Mouse (Mus musculus): ENCODE data around the gene Spry2.
A peak's percentile ranks its signal among the peaks of the same experiment; 100 is the strongest.

The Spry2 gene

GRCm38 (mm10) chr14:105893623-105893995 lies 3.0 kb downstream of the Spry2 start:
- DNase-seq (ENCODE audit: extremely low read depth, insufficient read length, low spot score), result no peak

GRCm38 (mm10) chr14:105892941-105893622 lies 3.5 kb downstream of the Spry2 start:
- peak; percentile 54 for DNase-seq (ENCODE audit: extremely low read depth, insufficient read length, low spot score)

DNA sequence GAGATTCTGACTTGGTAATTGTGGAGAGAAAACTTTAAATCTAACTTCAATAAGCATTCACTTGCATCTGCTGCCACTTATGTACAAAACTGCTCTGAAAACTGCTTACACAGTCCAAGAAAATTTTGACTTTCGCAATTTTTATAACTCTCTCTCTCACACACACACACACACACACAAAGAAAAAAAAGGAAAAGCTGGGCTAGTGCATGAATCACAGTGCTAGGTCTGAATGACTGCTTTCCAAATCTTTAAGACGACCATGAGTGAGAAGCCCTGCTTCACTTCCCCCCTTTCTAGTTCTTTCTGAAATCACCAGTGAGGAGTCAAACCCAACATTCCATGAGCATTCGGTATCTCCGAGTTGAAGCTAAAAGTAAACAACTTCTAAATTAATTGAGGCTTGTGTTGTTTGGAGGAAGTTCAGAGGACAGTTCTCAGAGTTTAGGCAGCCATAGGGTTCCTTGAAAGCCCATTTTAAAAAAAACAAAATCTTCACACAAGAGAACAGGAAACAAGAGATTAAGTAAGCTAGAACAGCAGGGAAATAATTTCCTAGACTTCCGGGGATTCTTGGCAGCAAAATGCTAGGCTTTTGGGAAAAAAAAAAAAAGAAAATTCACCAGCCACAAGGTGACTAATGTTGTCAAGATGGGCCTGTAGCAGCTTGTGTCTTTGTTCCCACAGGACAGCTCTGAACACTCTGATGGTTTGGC lies 5.9 kb downstream of the Spry2 start:
- peak; percentile 35 for DNase-seq (ENCODE audit: extremely low read depth, insufficient read length, low spot score)

GRCm38 (mm10) chr14:105886643-105887374 lies 9.8 kb downstream of the Spry2 start:
- DNase-seq (ENCODE audit: extremely low read depth, insufficient read length, low spot score), result no peak

- no peak for DNase-seq (ENCODE audit: extremely low read depth, insufficient read length, low spot score)
Observed at GRCm38 (mm10) chr14:105885249-105885648, 11.4 kb downstream of the Spry2 start.

DNA sequence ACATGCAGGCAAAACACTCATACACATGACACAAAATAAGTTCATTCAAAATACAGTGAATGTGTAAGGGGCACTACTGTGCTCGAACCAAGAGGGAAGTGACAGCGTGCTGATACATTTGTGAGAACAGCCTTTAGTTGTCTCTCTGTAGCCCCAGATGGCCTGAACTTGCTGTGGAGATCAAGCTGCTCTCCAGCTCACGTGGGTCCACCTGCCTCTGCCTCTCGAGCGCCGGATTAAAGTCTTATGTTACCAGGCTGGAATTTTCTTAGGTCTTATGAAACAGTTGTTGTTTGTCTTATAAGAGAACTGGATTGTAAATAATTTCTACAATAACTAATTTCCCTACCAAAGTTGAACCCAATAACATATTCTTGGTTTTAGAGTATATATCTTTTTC lies 13.4 kb downstream of the Spry2 start:
- no peak for DNase-seq (ENCODE audit: extremely low read depth, insufficient read length, low spot score)

DNA sequence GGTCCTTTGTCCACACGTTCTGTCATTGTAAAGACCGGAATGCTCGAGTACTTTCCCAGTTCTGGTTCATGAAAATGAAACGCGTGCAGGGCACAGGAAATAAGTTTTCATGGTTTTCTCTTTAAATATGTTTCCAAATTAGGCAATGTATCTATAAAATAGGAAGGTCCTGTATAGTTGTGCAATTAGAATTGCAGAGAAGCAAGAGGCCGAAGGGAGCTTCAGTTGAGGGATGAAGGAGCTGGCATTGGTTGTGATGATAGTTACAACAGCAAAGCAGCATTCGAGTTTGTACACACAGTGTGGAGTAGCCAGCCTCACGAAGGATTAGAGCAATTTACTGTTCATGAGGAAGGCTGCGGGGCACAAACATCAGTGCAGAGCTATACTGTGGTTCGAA lies 18.3 kb downstream of the Spry2 start:
- DNase-seq (ENCODE audit: extremely low read depth, insufficient read length, low spot score), result no peak

DNA sequence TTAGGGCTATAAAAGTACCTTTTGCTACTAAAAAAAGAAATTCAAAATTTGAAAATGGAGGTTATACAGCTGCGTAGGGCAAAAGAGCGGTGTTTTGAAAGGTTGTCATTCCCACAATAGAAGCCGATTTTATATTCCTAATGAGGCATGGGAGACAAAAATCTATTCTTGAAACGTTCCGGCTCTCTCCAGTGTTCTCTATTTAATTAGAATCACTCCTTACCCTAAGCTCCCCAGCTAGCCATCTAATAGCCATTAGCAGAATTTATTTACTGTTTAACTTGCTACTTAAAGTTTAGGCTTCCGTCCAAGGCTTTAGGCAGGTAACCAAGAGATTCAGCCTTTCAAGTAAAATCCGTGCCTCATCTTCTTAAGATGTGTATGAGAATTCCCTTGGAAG lies 20.2 kb downstream of the Spry2 start:
- DNase-seq (ENCODE audit: extremely low read depth, insufficient read length, low spot score), result no peak

DNA sequence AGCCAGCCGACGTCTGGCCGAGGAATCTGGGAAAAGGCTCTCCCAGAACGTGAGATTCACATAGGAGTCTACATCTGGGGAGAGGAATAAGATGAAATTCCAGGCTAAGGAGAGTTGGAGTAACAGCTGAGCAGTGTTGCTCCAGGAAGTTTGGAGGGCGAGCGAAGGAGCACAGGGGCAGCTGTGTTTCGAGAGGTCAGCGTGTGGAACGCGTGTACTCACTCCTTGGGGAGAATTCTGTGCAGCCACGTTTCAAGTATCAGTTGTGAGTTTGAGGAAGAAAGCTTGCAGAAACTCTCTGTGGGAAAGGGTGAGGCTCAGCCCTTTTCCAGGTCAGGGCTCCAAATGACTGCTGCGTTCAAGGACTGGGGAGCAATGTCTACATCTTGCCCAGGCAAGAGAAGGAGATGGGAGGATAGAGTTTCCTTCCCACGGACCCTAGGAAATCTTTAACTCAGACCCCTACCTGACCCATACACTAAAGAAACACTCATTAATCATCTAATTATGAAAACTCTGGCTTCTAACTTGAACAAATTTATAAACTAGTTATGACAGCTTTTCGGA lies 26.2 kb downstream of the Spry2 start:
- DNase-seq (ENCODE audit: extremely low read depth, insufficient read length, low spot score), result no peak

DNA sequence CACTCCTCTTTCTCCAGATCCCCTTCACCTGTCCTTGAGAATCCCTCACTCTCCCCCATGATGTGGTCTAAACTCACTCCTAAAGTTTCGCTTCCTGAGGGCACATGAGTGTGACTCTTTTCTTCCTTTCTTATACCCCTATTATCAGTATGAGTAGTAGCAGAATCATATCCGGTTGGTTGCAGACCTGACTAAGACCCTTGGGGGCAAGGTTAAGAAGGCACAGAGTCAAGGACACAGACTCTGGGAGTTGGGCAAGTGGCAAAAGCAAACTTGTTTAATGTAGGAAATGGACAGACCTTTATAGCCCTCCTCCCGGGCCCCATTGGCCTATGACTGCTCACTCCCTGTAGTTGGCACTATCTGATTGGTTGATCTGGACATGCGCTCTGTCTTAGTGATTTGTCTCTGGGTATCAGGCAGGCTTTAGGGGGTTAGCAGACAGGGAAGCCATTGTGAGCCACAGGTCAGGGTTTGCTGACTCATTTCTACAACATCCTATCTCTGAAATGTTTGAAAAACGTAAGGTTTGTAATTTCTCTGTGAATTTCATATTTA lies 31.2 kb downstream of the Spry2 start:
- no peak for DNase-seq (ENCODE audit: extremely low read depth, insufficient read length, low spot score)

GRCm38 (mm10) chr14:105862199-105862598 lies 34.4 kb downstream of the Spry2 start:
- DNase-seq (ENCODE audit: extremely low read depth, insufficient read length, low spot score), result no peak

DNA sequence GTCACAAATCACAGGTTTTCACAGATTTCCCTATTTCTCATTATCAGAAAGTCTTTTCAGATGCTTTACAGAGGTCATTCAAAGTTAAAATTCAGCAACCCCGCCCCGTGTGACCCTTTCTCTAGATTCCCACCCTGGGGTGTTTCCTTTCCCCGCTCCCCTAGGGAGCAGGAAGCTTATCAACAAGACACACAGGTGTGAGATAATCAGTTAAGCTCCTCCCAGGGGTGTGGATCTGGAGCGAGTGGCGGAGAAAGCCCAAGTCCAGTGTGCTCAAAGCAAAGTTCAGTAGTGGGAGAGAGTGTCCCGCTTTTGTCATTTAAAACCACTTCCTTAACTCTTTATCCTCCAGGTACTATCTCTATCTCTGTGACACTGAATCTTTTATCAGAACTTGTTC lies 35.7 kb downstream of the Spry2 start:
- no peak for DNase-seq (ENCODE audit: extremely low read depth, insufficient read length, low spot score)

DNA sequence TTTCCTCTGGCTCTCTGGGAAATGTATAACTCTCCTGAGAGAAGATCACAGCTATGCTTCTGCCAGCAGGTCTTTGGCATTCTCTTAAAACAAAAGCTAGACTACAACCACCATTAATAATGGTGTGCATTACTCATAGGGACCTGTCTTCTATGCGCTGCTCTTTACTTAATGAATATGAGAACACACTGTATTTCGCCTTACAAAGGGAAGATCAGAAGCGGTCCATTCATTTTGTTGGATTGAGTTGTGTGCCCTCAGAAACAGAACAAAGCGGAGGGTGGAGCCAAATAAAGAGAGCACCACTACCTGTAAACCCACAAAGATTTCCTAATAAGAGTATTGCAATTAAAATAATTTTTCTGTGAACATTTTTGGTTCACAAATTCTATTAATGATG lies 36.3 kb downstream of the Spry2 start:
- no peak for DNase-seq (ENCODE audit: extremely low read depth, insufficient read length, low spot score)

- DNase-seq (ENCODE audit: extremely low read depth, insufficient read length, low spot score), result no peak
Observed at GRCm38 (mm10) chr14:105859876-105860275, 36.7 kb downstream of the Spry2 start.

DNA sequence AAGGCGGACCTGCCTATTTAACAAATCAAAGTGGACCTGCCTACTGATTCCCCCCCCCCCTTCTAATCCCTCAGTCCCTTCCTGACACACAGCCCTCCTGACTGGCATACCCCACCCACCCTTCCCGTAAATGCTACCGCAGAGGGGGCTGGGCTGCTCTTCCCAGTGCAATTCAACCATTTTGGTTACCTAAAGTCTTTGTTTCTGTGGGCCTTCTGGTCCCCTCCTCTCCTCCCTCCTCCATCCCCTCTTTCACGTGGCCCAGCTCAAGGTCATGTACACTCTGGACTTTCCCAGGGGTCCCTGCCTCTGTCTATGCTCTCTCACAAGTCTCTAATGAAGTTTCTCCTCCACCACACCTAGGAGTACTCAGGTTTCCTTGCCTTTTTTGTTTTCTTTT lies 37.3 kb downstream of the Spry2 start:
- no peak for DNase-seq (ENCODE audit: extremely low read depth, insufficient read length, low spot score)

DNA sequence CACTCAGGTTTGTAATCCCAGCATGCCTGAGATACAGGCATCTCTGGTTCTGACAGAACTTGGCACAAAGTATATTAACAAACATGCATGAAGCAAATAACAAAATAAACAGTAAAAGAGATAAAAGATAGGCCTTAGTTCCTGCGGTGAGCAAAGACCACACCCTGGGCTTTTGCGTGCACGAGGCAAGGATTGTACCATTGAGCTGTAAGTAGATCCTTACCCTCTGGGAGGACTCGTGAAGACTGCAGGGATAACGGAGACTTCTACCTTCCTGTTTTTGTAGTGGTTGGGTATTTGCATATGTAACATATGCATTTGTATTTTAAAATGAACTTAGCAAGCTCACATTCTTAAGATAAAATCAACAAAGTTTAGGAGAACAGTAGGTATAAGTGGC lies 37.7 kb downstream of the Spry2 start:
- no peak for DNase-seq (ENCODE audit: extremely low read depth, insufficient read length, low spot score)

- DNase-seq (ENCODE audit: extremely low read depth, insufficient read length, low spot score), result no peak
Observed at GRCm38 (mm10) chr14:105851359-105852067, 45.1 kb downstream of the Spry2 start.

Measured in 3134 (cell line).